ENCODE assay signal across 8 mouse cellular contexts in genomic region chr13:23744421-23745380, GRCm38 (mm10). TPM values are rescaled to one million over a fixed set of nuclear protein-coding genes. Genes with fewer than 3 reads are reported as not detected.
DNase-seq lines count a peak whose midpoint lies in the region; ATAC-seq and TF ChIP-seq lines count a peak whose summit lies in the region.

No protein-coding gene starts in this region.

- H3K27me3 ChIP-seq in kidney, postnatal 0 days (ENCODE audit: insufficient read depth, low read length), result no peaks in the 10 kb centered on the region
- no peaks in the 10 kb centered on the region for H3K27me3 ChIP-seq in neural tube, embryonic 12.5 days (replicated peaks)

- peak overlapping the region; percentile 30 for H3K4me3 ChIP-seq in kidney, postnatal 0 days (replicated peaks; ENCODE audit: low read depth, low read length)
- peak overlapping the region; percentile 26 for H3K4me3 ChIP-seq in neural tube, embryonic 12.5 days

- peak overlapping the region; percentile 60 for H3K4me2 ChIP-seq in kidney, postnatal 0 days (ENCODE audit: low read length)
- H3K4me2 ChIP-seq in neural tube, embryonic 12.5 days (replicated peaks), result peak overlapping the region; percentile 60

- no peak for DNase-seq in kidney, postnatal 0 days (ENCODE audit: low spot score)
- DNase-seq in kidney, adult 8-10 months, result no peak
- DNase-seq in embryo, embryonic 10.5 days (ENCODE audit: low spot score), result peak; percentile 75
- DNase-seq in induced T-regulatory cell, adult 2 months (ENCODE audit: low read depth), result peak; percentile 57
- DNase-seq in ovary, postnatal 10 days (ENCODE audit: low spot score), result no peak
- DNase-seq in kidney, postnatal 4 days, result no peak
- DNase-seq in layer of hippocampus, adult 8-10 months (ENCODE audit: low spot score in 2 of 2), result no peak

- 2% methylated on average over 13 of the region's 36 CpGs for WGBS in kidney, postnatal 0 days
- under 1% methylated on average over 24 of the region's 36 CpGs for WGBS in neural tube, embryonic 12.5 days

- peak overlapping the region; percentile 57; the same call in 1 of the 2 replicates for H3K27ac ChIP-seq in kidney, postnatal 0 days
- no peak overlapping the region for H3K27ac ChIP-seq in neural tube, embryonic 12.5 days

- no peaks in the 10 kb centered on the region for H3K36me3 ChIP-seq in kidney, postnatal 0 days (ENCODE audit: insufficient read depth, low read length)
- H3K36me3 ChIP-seq in neural tube, embryonic 12.5 days, result no peaks in the 10 kb centered on the region

- H3K9me3 ChIP-seq in kidney, postnatal 0 days (replicated peaks; ENCODE audit: low read length), result no peaks in the 10 kb centered on the region
- H3K9me3 ChIP-seq in neural tube, embryonic 12.5 days, result no peaks in the 10 kb centered on the region

- H3K9ac ChIP-seq in kidney, postnatal 0 days (ENCODE audit: low read depth, low read length), result peak overlapping the region; percentile 31; the same call in 1 of the 2 replicates
- H3K9ac ChIP-seq in neural tube, embryonic 12.5 days, result peak overlapping the region; percentile 49

- H3K4me1 ChIP-seq in kidney, postnatal 0 days (replicated peaks; ENCODE audit: insufficient read depth, low read length), result peaks cover 11% of the 10 kb centered on the region
- H3K4me1 ChIP-seq in neural tube, embryonic 12.5 days, result peaks cover 8% of the 10 kb centered on the region; the same call in 1 of the 2 replicates

- ATAC-seq in kidney, postnatal 0 days (replicated peaks; ENCODE audit: low FRiP score, low read depth), result no peak
- ATAC-seq in neural tube, embryonic 12.5 days (ENCODE audit: low FRiP score, low read depth), result no peak

- TF ChIP-seq CTCF in kidney, postnatal 0 days (IDR thresholded peaks at IDR 0.05; ENCODE audit: low read depth), result no peak

RNA-seq across cellular contexts. Expression of gene Hist1h3c, which starts 0.7 kb away (rescaled TPM):
- polyA plus RNA-seq in kidney, postnatal 0 days (2015; fragmentation: Nextera tagmentation; extraction: Ambion mirVana), result 6.0 and 7.0 TPM in 2 replicates
- polyA plus RNA-seq in neural tube, embryonic 12.5 days (2016; fragmentation: Nextera tagmentation; extraction: Ambion mirVana), result 6.8 and 7.4 TPM in 2 replicates
- total RNA-seq in layer of hippocampus, adult 8-10 months (2022), result 1 to 10 TPM in 3 of 4 experiments, not detected in 1; 1.7 to 3.1 (median 2.7) TPM

RNA-seq across cellular contexts. Expression of gene Hist1h2bb, which starts 1.8 kb away (rescaled TPM):
- 2.1 and 2.2 TPM in 2 replicates for polyA plus RNA-seq in kidney, postnatal 0 days (2015; fragmentation: Nextera tagmentation; extraction: Ambion mirVana)
- polyA plus RNA-seq in neural tube, embryonic 12.5 days (2016; fragmentation: Nextera tagmentation; extraction: Ambion mirVana), result 1.3 and 1.7 TPM in 2 replicates
- total RNA-seq in layer of hippocampus, adult 8-10 months (2022), result 10 to 100 TPM; 14.1 to 21.7 (median 16.7) TPM

RNA-seq across cellular contexts. Expression of gene Hist1h1c, which starts 6.1 kb away (rescaled TPM):
- 33.9 and 41.0 TPM in 2 replicates for polyA plus RNA-seq in kidney, postnatal 0 days (2015; fragmentation: Nextera tagmentation; extraction: Ambion mirVana)
- 13.3 and 13.6 TPM in 2 replicates for polyA plus RNA-seq in neural tube, embryonic 12.5 days (2016; fragmentation: Nextera tagmentation; extraction: Ambion mirVana)
- total RNA-seq in layer of hippocampus, adult 8-10 months (2022), result 10 to 100 TPM; 39.1 to 69.2 (median 53.5) TPM

RNA-seq across cellular contexts. Expression of gene Hist1h2ab, which starts 6.2 kb away (rescaled TPM):
- 21.7 and 26.6 TPM in 2 replicates for polyA plus RNA-seq in kidney, postnatal 0 days (2015; fragmentation: Nextera tagmentation; extraction: Ambion mirVana)
- 28.5 and 44.2 TPM in 2 replicates for polyA plus RNA-seq in neural tube, embryonic 12.5 days (2016; fragmentation: Nextera tagmentation; extraction: Ambion mirVana)
- total RNA-seq in layer of hippocampus, adult 8-10 months (2022), result 10 to 100 TPM; 18.6 to 28.1 (median 23.5) TPM

RNA-seq across cellular contexts. Expression of gene Hist1h3b, which starts 7.4 kb away (rescaled TPM):
- polyA plus RNA-seq in kidney, postnatal 0 days (2015; fragmentation: Nextera tagmentation; extraction: Ambion mirVana), result 5.9 and 8.7 TPM in 2 replicates
- polyA plus RNA-seq in neural tube, embryonic 12.5 days (2016; fragmentation: Nextera tagmentation; extraction: Ambion mirVana), result 5.8 and 10.0 TPM in 2 replicates
- total RNA-seq in layer of hippocampus, adult 8-10 months (2022), result 10 to 100 TPM in 2 of 4 experiments, 1 to 10 TPM in 2; 3.1 to 10.4 (median 8.0) TPM

Comparison
In these comparisons a context has a peak if more than half of its experiments do, and no peak if none do; other contexts are left out.
1. DNase-seq: peak in embryo, embryonic 10.5 days (single experiment) and induced T-regulatory cell, adult 2 months (single experiment); none in kidney, postnatal 0 days (single experiment), kidney, adult 8-10 months (0 of 2), ovary, postnatal 10 days (single experiment), kidney, postnatal 4 days (0 of 2) and layer of hippocampus, adult 8-10 months (0 of 2).